Mouse (Mus musculus): ENCODE results near the gene Lin7b.
"Not testable (repeated sequence)": the region's sequence is repeated elsewhere in the genome, so short reads cannot be mapped to it uniquely, and the experiment has no call there.

Gene Lin7b

DNA sequence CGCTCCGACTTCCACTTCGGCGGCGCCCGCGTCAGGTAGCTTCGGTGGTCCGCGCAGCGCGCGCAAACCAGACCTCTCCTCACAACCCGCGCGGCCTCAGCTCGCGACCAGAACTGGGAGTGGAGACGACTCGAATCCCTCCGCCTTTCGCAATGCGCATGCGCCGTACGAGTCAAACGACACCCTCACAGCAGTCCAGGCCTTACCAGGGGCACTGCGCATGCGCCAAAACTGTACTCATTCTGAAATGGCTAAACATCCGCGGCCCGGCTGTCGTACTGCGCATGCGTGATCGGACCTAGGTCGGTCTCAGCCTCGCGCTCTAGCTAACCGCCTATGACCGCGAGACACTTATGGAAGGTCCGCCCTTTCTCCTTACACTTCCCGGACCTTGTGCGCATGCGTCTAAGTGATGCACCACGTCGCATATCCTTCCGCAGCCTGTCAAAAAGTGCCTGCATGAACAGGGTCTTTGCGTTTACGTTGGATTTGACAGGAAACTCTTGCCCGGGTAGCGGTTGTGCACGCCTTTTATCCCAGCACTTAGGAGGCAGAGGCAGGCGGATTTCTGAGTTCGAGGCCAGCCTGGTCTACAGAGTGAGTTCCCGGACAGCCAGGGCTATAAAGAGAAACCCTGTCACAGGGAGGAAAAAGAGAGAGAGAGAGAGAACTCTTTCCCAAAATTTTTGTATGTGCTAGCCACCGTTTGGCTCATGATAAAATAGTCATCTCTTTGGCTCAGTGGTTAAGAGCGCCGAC lies 25.4 kb upstream of the Lin7b start, which contains the start of gene Snrnp70:
Gene Snrnp70, minus strand, starts transcription at position 165 of the 759 bp plus-strand sequence.
- DNase-seq, result peak; percentile 100

DNA sequence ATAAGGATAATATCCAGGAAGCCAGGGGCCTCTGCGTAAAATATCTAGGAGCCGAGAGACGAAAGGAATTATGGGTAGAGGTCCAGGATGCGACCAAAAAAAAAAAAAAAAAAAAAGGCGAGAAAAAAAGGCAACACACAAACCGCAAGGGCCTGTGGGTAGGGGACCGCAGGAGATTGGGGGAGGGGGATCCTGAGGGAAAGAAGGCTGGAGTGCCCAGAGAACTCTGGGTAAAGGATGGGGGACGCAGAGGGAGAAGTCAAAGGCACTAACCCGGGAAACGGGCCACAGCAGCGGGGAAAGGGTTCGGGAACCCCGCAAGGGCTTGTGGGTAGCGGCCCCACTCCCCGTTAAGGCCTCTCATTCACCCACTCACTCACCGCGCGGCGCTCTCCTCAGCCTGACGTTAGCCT lies 24.8 kb upstream of the Lin7b start:
- DNase-seq, result peak; percentile 84 to 87

DNA sequence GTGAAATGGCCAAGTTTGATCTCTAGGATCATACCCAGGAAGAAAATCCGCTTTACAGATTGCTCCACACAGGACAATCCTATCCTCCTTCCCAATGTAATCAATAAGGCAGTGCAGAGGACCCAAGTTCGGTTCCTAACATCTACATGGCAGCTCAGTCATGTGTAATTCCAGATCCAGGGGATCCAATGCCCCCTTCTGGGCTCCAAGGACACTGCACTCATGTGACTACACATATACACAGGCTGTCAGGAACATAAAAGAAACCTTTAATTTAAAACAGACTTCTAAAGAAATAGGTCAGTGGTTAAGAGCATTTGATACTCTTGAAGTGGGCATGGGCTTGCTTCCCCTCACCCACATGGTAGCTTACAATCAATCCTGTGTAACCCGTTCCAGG lies 15.7 kb upstream of the Lin7b start:
- no peak for DNase-seq

DNA sequence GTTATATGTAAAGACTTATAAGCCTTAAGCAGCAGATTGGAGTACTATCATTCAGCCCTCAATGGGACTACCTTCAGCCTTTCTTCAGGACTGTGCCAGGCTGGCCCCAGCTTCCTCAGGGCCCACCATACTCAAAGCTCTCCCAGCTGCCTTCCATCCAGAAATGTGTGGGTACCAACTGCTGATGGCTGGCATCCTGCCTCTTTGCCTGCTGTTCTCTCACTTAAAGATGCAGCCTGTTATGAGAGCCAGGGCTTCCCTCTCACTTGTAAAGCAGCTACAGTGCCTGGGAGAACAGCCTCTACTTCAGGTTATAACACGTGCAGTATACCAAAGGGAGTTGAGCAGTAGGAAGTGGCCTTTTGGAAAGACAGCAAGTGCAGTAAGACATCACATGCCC lies 5.7 kb upstream of the Lin7b start:
- no peak for DNase-seq

DNA sequence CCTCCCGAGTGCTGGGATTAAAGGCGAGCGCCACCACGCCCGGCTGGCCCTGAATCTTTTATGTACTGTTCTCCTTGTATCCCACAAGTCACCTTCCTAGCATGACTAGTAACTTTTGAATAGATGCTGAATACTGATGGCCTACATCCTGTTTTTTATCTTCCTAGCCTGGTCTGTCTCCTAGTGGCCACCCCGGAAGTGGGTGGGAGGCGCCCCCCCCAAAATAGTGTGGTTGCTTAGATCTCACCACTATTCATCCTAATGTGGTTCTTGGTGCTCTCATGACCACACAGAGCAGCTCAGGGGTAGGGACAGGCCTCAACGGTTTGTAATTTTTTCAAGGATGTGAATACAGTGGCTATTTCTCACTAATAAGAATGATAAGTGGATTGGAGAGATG lies 4.2 kb upstream of the Lin7b start:
- DNase-seq, result no peak

DNA sequence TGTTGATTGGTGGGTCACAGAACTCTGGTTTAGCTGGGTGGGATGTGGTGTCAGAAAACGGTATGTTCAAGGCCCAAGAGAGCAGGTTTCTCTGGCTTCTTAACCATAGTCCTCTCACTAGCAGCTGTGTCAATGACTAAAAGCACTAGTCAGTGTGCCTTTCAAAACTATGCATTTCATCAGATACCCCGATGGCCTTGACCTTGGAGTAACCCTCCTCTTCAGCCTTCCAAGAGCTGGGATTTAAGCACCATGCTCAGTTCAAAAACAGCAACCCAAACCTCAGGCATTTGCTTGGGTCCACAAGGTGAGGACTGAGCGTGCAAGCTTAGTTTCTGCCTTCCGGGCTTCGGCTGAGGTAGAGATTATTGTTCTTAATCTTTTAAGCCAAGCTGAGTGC lies 2.0 kb upstream of the Lin7b start:
- no peak for DNase-seq

DNA sequence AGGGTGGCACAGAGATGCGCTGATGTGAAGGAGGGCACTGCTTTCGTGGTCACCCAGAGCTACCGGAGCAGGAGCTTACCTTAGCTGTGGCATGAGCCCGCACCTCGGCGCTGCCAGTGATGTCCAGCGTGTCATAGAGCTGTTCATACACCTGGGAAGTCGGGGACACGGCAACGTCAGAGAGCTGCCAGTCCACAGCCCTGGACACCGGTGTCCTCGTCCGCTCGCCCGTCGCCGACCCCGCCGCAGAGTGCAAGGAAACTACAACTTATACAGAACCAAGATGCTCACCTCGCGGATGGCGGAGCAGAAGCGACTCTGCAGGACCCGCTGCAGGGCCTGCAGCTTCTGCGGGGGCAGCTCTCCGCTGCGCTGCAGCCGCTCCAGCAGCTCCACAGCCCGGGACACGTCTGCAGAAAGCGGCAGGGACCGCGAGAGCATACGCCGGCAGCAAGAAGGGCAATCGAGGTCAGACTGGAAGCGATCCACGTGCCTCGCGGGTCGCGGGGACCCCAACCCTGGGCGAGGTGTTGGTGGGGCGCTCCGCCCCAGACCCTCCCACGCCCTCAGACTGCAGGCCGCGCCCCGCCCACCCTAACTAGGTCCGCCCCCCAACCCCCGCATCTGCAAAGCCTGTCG lies 428 bp downstream of the Lin7b start:
- no peak for DNase-seq

DNA sequence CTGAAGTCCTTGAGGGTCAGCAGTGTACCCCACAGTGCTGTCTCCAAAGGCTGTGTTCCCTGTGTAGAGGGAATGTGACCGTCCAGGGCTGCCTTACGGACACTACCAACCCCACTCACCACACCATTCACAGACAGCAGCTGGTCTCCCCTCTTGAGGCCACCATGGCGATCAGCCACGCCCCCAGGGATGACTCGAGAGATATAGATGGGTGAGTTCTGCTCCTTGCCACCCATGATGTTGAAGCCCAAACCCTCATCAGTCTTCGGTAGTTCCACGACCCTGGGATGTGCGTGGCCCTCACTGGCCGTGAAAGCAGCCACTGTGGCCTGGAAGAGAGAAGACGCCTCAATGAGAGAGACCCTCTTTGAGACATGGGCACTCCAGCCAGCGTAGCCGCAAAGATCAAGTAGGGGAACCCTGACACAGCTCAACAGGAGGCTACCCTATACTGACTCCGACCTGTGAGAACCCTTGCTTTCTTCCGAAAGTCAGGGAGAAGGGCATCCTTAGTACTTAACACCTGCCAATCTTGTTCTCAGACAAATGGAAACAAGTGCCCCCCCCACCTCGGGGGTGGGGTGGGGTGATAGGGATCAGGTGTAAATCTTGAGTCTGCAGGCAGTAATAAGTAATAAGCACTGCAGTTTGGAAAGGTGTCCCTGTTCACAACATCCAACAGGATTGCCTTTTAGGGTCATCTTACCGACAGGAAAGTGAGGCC lies 1.2 kb downstream of the Lin7b start:
- peak; percentile 40 to 47 for DNase-seq

DNA sequence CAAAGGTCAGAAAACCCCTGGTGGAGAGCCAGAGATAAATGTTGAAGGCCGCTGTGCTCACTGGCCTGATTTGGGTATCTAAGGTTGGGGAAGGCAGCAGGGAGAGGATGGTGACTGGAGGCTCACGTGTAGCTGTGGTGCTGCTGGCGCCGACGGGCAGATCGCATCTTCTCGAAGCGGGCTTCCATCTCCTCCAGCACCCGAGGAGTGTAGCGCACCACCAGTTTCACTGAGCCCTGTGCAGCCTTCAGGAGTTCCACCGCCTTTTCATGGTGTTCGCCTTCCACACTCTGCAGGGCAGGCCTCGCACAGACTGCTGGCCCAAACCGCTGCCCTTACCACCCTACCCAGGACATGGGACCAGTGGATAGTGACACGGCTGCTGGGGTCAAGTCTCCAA lies 2.2 kb downstream of the Lin7b start:
- DNase-seq, result peak; percentile 37 to 53

DNA sequence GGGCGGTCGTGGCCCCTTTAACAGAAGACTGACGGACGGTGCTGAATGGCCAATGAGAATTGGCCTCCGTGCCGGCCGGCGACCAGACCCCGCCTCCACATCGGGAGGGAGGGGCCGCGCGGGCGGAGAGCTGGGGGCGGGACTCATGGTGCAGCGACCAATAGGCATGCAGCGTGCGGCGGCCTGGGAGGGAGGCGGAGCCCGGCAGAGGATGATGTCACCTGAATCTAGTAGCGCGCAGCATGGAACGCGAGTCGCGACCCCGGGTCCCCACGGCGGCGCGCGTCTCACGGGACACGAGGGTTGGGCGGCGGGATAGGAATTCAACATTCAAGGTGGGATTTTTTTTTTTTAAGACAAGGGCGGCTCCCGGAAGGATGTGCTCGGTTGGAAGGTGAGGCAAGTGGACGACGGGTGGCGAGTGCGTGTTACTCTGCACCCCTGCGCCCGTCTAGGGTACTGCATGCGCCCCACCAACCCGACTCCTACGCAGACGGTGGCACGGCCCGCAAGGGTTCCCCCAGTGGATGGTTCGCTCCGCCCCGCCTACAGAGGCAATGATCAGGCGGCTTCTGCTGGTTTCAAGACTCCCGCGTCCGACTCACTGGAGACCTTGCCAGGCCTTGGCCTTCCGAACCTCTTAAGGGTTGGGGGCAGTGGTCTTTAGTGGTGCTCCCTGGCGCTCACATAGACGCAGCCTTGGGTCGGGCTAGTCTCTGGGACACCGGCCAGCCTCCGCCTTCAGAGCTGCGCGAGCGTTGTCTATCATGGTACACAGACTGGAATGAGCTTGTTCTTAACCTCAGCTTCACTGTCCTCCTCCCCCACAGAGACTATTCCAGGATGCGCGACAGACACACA lies 3.1 kb downstream of the Lin7b start:
- peak; percentile 99 for DNase-seq

DNA sequence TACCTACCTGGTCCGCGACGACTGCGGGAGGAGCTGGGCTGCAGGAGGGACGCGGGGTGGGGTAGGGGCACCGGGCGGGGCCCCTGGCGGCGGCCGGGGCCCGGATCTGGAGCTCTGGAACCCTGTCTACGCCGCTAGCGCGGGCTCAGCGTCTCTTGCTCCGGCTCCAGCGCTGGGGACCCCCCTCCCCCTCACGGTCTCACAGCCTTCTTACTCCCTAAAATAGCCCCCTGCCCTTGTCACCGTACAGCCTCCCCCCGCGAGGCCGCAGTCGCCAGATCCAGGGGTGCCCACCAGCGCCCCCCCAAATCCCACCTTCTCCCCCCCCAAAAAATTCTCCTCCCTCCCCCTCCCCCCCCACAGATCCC lies 3.7 kb downstream of the Lin7b start, which contains the start of gene Ppfia3:
Gene Ppfia3, minus strand, starts transcription at position 368 of the 368 bp plus-strand sequence.
- no peak for DNase-seq

DNA sequence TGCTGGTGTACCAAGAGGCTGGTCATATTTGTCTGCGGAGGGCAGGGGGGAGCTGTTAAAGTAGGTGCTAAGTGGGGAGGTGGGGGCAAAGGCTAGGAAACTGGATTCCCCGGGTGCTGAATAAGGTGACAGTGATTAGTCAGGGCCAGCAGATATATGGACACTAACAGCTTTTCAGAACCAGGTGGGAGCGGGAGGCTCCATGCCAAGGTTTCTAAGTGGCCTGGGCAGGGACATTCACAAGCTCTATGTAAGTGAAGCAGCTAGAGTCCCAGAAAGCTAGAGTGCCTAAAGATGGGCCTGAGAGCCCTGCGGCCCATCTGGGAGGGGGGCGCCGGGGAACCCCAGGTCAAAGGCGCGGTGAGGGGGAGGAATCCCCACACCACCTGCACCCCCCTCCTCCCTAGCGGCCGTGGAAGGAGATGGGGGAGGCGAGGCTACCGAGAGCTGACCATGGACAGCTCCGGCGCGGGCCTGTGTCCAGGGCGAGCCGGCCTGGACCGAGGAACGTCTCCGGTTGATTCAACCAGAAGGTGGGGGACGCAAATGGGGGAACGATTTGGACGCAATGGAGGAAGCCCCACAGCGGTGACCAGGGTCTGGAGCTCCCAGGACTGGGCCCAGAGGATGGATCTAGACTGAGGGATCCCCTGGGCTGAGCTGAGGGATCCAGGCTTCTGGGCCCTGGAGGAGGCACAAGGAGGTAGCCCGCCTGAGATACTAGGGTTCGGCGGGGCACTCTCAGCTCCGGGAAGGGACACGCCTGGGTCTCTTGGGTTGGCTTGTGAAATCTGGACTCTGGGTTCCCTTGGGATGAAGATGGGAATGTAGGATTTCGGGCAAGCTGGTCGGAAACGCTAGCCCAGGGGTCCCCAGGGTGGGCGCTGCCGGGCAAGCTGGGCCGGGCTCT lies 4.4 kb downstream of the Lin7b start:
- DNase-seq, result peak; percentile 77 to 82

DNA sequence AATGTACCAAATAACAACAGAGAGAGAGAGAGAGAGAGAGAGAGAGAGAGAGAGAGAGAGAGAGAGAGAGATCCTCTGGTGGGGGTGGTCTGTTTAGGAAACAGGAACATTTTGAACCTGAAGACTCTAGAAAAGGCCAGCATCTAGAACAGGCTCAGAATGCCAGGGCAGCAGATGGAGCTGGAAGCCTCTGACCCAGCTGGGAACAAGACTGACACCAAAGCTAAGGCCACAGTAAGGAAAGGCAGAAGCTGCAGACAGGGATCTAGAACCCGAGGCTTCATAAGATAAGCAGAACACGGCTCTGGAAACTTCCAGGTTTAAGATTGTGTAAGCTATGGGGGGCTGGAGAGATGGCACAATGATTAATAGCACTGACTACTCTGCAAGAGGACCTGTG lies 6.4 kb downstream of the Lin7b start:
- DNase-seq, result no peak

DNA sequence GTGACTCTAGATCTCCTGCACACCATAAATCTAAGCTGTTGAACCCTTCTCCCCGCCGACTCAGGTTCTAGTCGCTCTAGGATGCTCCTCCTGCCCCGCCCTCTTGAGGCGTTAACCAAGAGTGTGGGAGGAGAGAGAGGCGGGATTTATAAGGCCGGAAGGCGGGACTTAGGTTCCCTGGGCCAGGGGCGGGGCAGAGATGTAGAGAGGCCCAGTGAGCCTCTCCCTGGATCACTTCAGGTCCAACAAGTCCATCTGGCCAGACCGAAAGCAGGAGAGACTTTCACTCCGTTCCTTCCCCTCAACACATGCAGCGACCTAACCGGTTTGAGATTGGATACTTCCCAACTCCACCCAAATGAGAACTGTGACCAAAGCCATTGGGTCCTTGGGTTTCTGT lies 7.6 kb downstream of the Lin7b start:
- DNase-seq, result peak; percentile 74 to 80

DNA sequence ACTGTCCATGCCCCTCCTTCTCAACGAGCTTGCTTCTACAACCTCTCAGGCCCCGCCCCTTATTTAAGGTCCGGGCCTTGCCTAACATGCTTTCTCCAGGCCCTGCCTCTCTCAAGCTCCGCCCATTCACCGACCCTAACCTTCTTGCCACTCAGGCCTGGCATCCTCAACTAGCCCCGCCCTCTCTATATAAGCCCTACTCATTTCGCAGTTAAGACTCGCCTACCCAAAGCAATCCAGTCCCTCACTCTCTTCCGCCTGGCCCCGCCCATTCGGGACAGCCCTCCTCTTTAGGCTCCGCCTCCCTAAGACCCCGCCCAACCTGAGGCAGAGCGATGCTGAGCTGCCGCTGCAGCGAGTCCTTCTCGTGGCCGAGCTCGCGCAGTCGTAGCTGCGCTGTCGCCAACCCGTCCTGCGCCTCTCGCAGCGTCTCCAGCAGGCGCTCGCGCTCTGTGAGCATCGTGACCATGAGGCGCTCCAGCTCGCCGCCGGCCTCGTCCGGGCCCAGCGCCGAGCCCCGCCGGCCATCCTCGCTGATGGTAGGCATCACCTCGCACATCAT lies 9.1 kb downstream of the Lin7b start:
- DNase-seq, result peak; percentile 91 to 94

DNA sequence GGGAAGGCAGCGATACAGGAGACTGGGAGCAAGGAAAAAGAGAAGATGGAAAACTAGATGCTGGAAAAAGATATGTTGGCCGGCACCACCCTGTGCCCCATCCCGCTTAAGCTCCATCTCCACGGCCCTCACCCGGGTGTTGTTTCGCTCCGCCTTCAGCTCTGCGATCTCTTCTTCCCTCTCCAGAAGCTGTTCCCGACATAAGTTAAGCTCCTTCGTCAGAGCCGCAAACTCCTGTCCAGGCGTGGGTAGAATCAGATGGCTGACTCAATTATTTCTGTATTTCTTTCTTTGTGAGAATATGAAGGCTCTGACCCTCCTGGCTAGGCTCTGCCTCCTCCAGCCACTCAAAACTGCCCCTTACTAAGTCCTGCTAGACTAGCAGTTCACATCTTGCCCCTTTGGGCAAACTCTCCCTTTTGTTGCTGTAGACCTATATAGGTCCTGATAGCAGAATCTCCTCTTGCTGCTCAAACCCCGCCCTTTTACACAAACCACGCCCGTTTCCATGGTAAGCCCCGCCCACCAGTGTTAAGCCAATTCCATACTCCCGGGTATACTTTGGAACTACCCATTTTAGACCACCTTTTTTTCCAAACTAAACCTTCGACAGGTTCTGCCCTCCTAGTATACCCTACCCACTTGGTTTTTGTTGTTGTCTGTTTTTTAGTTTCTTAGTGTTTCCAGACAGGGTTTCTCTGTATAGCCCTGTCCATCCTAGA lies 9.8 kb downstream of the Lin7b start:
- peak in 1 of 2 experiments; percentile 46 for DNase-seq

DNA sequence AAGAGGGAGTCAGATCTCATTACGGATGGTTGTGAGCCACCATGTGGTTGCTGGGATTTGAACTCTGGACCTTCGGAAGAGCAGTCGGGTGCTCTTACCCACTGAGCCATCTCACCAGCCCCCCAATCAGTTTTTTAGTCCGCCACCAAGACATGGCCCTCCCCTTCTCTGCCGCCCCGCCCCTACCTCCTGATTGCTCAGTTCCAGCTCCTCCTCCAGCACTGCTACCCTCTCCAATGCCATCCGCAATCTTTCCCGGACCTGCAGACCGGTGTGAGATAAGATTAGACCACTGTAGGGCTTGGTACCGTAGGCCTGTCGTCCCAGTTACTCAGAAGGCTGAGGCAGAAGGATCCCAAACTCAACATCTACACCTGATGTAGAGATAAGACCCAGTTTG lies 11.3 kb downstream of the Lin7b start:
- not testable (repeated sequence) for DNase-seq

DNA sequence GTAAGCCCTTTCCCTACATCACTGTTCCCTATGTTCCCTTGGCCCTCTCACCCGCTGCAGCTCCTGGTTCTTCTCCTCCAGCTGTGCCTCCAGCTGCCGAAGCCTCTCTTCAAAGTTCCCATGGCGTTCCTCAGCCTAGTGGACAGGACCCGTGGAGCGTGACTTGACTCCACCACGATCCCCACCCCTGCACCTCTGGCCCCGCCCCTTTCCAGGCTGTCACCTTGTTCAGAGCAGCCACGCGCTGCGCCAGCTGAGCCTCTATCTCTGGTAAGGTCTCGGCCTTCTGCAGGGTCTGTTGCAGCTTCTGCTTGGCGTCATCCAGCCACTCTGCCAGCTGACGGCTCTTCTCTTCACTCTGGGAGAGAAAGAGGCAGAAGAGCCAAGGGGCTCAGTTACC lies 14.3 kb downstream of the Lin7b start:
- DNase-seq, result no peak

DNA sequence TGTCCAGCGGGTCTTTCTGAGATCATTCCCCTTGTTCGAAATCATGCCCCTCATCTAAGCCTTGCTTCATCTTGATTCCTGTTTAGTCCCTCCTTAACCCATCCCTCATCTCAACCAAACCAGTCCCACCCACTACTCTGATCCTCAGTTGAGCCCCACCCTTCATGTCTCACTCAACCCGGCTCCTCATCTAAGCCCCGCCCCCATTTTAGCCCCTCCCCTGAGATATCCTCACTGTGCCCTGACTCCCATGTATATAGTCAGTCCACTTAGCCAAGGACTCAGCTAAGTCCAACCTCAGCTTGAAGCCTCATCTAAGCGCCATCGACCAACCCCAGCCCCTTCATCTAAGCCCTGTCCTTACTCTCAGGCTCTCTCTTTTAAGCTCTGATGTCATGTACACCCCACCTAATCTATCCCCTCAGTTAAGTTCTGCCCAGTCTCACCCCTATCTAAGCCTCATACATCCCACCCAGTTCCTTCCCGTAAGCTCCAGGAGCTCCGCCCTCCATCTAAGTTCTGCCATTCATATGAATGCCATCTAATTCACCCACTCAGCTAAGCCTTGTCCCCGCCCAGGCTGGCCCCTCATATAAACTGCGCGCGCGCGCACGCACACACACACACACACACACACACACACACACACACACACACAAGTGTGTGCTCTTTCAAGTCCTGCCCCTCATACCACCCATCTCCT lies 14.9 kb downstream of the Lin7b start:
- DNase-seq, result no peak

DNA sequence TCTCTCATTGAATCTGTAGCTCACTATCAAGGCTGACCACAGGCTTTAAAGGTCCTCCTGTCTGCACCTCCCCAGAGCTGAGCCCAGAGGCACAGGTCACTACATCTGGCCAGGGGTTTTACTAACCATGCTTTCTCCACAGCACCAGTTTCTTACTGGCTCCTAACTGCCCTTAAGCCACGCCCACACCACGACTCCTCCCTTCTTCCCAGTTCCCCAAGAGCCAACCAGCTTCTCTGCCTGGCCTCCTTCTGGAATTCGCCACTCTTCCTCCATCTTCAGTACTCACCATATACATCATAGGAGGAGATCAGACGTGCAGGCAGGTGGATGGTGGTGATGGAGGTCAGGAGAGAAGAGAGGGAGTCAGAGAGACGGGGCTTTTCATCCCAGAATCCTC lies 17.3 kb downstream of the Lin7b start:
- DNase-seq, result no peak

All from cerebellum, postnatal 10 days (tissue).